Mouse (Mus musculus): ENCODE measurements around the gene Ccl24. TPM values are rescaled to one million over a fixed set of nuclear protein-coding genes. Genes with fewer than 3 reads are reported as not detected.
A peak's percentile ranks its signal among the peaks of the same experiment; 100 is the strongest.

The Ccl24 gene
- polyA plus RNA-seq, 1 experiment from 2014 or later, result 0.23 TPM

GRCm38 (mm10) chr5:135576055-135576454, 3.2 kb upstream of the Ccl24 start:
- DNase-seq (ENCODE audit: low spot score), result peak; percentile 68
- Histone ChIP-seq H3K9me3 (no peaks in the 10 kb centered on the region), H3K27me3 (ENCODE audit: insufficient read depth, poor library complexity, severe bottlenecking) (no peaks in the 10 kb centered on the region), H3K36me3 (no peaks in the 10 kb centered on the region), H3K4me3 (no peak overlapping the region), H3K4me1 (no peaks in the 10 kb centered on the region), H3K27ac (no peak overlapping the region)
- WGBS, result 55% methylated on average over 4 of the region's 4 CpGs

- 70% methylated on average over 6 of the region's 6 CpGs for WGBS
- DNase-seq (ENCODE audit: low spot score), result no peak
- no peaks in the 10 kb centered on the region for H3K4me1 ChIP-seq
Observed at GRCm38 (mm10) chr5:135568698-135569097, 4.2 kb downstream of the Ccl24 start.

GRCm38 (mm10) chr5:135567556-135568265, 5.1 kb downstream of the Ccl24 start:
- H3K27me3 ChIP-seq (ENCODE audit: insufficient read depth, poor library complexity, severe bottlenecking), result no peaks in the 10 kb centered on the region
- 74% methylated on average over 6 of the region's 6 CpGs for WGBS
- no peaks in the 10 kb centered on the region for H3K36me3 ChIP-seq
- H3K4me3 ChIP-seq, result no peak overlapping the region
- no peaks in the 10 kb centered on the region for H3K9me3 ChIP-seq
- no peak for DNase-seq (ENCODE audit: low spot score)
- H3K27ac ChIP-seq, result no peak overlapping the region
- H3K4me1 ChIP-seq, result no peaks in the 10 kb centered on the region

More at GRCm38 (mm10) chr5:135568698-135569097, 4.2 kb downstream of the Ccl24 start:
- Histone ChIP-seq H3K36me3 (no peaks in the 10 kb centered on the region), H3K27me3 (ENCODE audit: insufficient read depth, poor library complexity, severe bottlenecking) (no peaks in the 10 kb centered on the region), H3K4me3 (no peak overlapping the region), H3K9me3 (no peaks in the 10 kb centered on the region), H3K27ac (no peak overlapping the region)

- 86% methylated on average over 3 of the region's 3 CpGs for WGBS
- no peaks in the 10 kb centered on the region for H3K4me1 ChIP-seq
- H3K36me3 ChIP-seq, result no peaks in the 10 kb centered on the region
- H3K27ac ChIP-seq, result no peak within 1 kb of the TSS
- no peaks in the 10 kb centered on the region for H3K27me3 ChIP-seq (ENCODE audit: insufficient read depth, poor library complexity, severe bottlenecking)
- DNase-seq (ENCODE audit: low spot score), result no peak
- H3K9me3 ChIP-seq, result no peaks in the 10 kb centered on the region
- H3K4me3 ChIP-seq, result no peak within 1 kb of the TSS
Observed at GRCm38 (mm10) chr5:135563469-135563868, 9.4 kb downstream of the Ccl24 start, which contains the start of gene Ccl26. Gene Ccl26 (minus strand): TSS chr5:135563569.

GRCm38 (mm10) chr5:135557671-135558070, 15.2 kb downstream of the Ccl24 start:
- Histone ChIP-seq H3K4me3 (no peak overlapping the region), H3K9me3 (no peaks in the 10 kb centered on the region), H3K27ac (peak overlapping the region; percentile 44; the same call in 1 of the 2 replicates), H3K36me3 (no peaks in the 10 kb centered on the region), H3K27me3 (ENCODE audit: insufficient read depth, poor library complexity, severe bottlenecking) (no peaks in the 10 kb centered on the region), H3K4me1 (peaks cover 4% of the 10 kb centered on the region; the same call in 1 of the 2 replicates)
- no peak for DNase-seq (ENCODE audit: low spot score)
- WGBS, result 63% methylated on average over 3 of the region's 3 CpGs

GRCm38 (mm10) chr5:135557051-135557450, 15.8 kb downstream of the Ccl24 start:
- Histone ChIP-seq H3K9me3 (no peaks in the 10 kb centered on the region), H3K27me3 (ENCODE audit: insufficient read depth, poor library complexity, severe bottlenecking) (no peaks in the 10 kb centered on the region), H3K4me3 (no peak overlapping the region), H3K27ac (no peak overlapping the region), H3K4me1 (peaks cover 4% of the 10 kb centered on the region; the same call in 1 of the 2 replicates), H3K36me3 (no peaks in the 10 kb centered on the region)
- DNase-seq (ENCODE audit: low spot score), result no peak
- WGBS, result 36% methylated on average over 4 of the region's 4 CpGs

- Histone ChIP-seq H3K27ac (0 out of 2 replicates have a peak overlapping the region, but pooled peaks have one; percentile 16), H3K36me3 (no peaks in the 10 kb centered on the region), H3K9me3 (no peaks in the 10 kb centered on the region), H3K27me3 (ENCODE audit: insufficient read depth, poor library complexity, severe bottlenecking) (no peaks in the 10 kb centered on the region), H3K4me3 (no peak overlapping the region), H3K4me1 (peaks cover 4% of the 10 kb centered on the region; the same call in 1 of the 2 replicates)
- DNase-seq (ENCODE audit: low spot score), result no peak
- 71% methylated on average over 4 of the region's 4 CpGs for WGBS
Observed at GRCm38 (mm10) chr5:135556259-135556658, 16.6 kb downstream of the Ccl24 start.

GRCm38 (mm10) chr5:135551591-135551990, 21.3 kb downstream of the Ccl24 start:
- Histone ChIP-seq H3K36me3 (no peaks in the 10 kb centered on the region), H3K9me3 (no peaks in the 10 kb centered on the region), H3K4me1 (no peaks in the 10 kb centered on the region), H3K27me3 (ENCODE audit: insufficient read depth, poor library complexity, severe bottlenecking) (no peaks in the 10 kb centered on the region; the same call in 1 of the 2 replicates), H3K4me3 (no peak overlapping the region), H3K27ac (no peak overlapping the region)
- 59% methylated on average over 3 of the region's 3 CpGs for WGBS
- DNase-seq (ENCODE audit: low spot score), result no peak

GRCm38 (mm10) chr5:135550910-135551309, 21.9 kb downstream of the Ccl24 start:
- Histone ChIP-seq H3K9me3 (no peaks in the 10 kb centered on the region), H3K27ac (no peak overlapping the region), H3K4me3 (no peak overlapping the region), H3K36me3 (no peaks in the 10 kb centered on the region), H3K4me1 (peaks cover under 1% of the 10 kb centered on the region; the same call in 1 of the 2 replicates), H3K27me3 (ENCODE audit: insufficient read depth, poor library complexity, severe bottlenecking) (no peaks in the 10 kb centered on the region; the same call in 1 of the 2 replicates)
- no peak for DNase-seq (ENCODE audit: low spot score)
- 26% methylated on average over 3 of the region's 3 CpGs for WGBS

GRCm38 (mm10) chr5:135547990-135548389, 24.9 kb downstream of the Ccl24 start:
- WGBS, result 84% methylated on average over 2 of the region's 2 CpGs
- DNase-seq (ENCODE audit: low spot score), result no peak
- no peaks in the 10 kb centered on the region; the same call in 1 of the 2 replicates for H3K27me3 ChIP-seq (ENCODE audit: insufficient read depth, poor library complexity, severe bottlenecking)
- H3K27ac ChIP-seq, result no peak overlapping the region
- H3K4me3 ChIP-seq, result no peak overlapping the region
- no peaks in the 10 kb centered on the region for H3K36me3 ChIP-seq
- H3K9me3 ChIP-seq, result no peaks in the 10 kb centered on the region
- H3K4me1 ChIP-seq, result peaks cover 13% of the 10 kb centered on the region

GRCm38 (mm10) chr5:135544865-135545797, 27.7 kb downstream of the Ccl24 start, which contains the start of gene Hip1:
Gene Hip1 (minus strand): TSS chr5:135545120.
- H3K36me3 ChIP-seq, result no peaks in the 10 kb centered on the region
- no peaks in the 10 kb centered on the region; the same call in 1 of the 2 replicates for H3K27me3 ChIP-seq (ENCODE audit: insufficient read depth, poor library complexity, severe bottlenecking)
- H3K9me3 ChIP-seq, result no peaks in the 10 kb centered on the region
- H3K27ac ChIP-seq, result peak within 1 kb of the TSS; percentile 80
- H3K4me3 ChIP-seq, result peak within 1 kb of the TSS; percentile 82
- under 1% methylated on average over 46 of the region's 46 CpGs for WGBS
- peak; percentile 100 for DNase-seq (ENCODE audit: low spot score)
- H3K4me1 ChIP-seq, result peaks cover 13% of the 10 kb centered on the region

GRCm38 (mm10) chr5:135544032-135544558, 28.8 kb downstream of the Ccl24 start:
- Histone ChIP-seq H3K9me3 (no peaks in the 10 kb centered on the region), H3K27me3 (ENCODE audit: insufficient read depth, poor library complexity, severe bottlenecking) (no peaks in the 10 kb centered on the region; the same call in 1 of the 2 replicates), H3K4me1 (peaks cover 13% of the 10 kb centered on the region), H3K4me3 (peak overlapping the region; percentile 82), H3K27ac (peak overlapping the region; percentile 80), H3K36me3 (no peaks in the 10 kb centered on the region)
- 5% methylated on average over 15 of the region's 15 CpGs for WGBS
- DNase-seq (ENCODE audit: low spot score), result no peak

Measured in heart, embryonic 10.5 days (tissue).